Mouse (Mus musculus) embryonic stem cell, embryonic (primary cell): ENCODE measurements at regions not wholly inside any gene's neighbourhood (a gene's known extent, or its start where the extent isn't known, plus 50 kb on each side); places are given as distances from the start of the nearest gene placed in this dataset.

ENCODE experiments used
- CTCF ChIA-PET, 4 experiments: fragments of 300-600 bp in 2 of 4; fragments of 350-600 bp in 2 of 4; sonication (Branson Sonifier 250); formaldehyde crosslinking; loops; one replicate each; lab custom pipeline; 2022; ENCODE audit warnings: inconsistent platforms in 2 of 4; lab: Charles Lee
- POLR2A ChIA-PET, 4 experiments: fragments of 300-600 bp in 2 of 4; fragments of 350-600 bp in 2 of 4; sonication (Branson Sonifier 250); formaldehyde crosslinking; loops; one replicate each; lab custom pipeline; 2022; ENCODE audit warnings: antibody characterized with exemption in 4 of 4, inconsistent platforms in 1 of 4; lab: Charles Lee

GRCm38 (mm10) chr3:40441092-40442036 lies 89.7 kb upstream of the Intu start:
- POLR2A ChIA-PET, result interaction anchor here in 2 of 4 experiments (0.9 to 2.4 kb wide), 3 partner anchors 12 to 16 kb away, joined by 3 to 11 read pairs (median 3); no protein-coding TSS in a partner anchor
- CTCF ChIA-PET, result interaction anchor here in 1 of 4 experiments (0.9 kb wide), 1 partner anchor 1557 kb away, joined by 4 read pairs; no protein-coding TSS in a partner anchor

- ChIA-PET CTCF (interaction anchor here (0.5 to 2.3 kb wide), 25 partner anchors 9 to 1559 kb away, joined by 3 to 12 read pairs (median 3); no protein-coding TSS in a partner anchor), POLR2A (interaction anchor here in 1 of 4 experiments (1.1 to 1.4 kb wide), 2 partner anchors 12 to 13 kb away, joined by 3 to 7 read pairs; no protein-coding TSS in a partner anchor)
Measured at GRCm38 (mm10) chr3:40443788-40444595, 87.1 kb upstream of the Intu start.

- POLR2A ChIA-PET, result no interaction called here
- CTCF ChIA-PET, result interaction anchor here in 1 of 4 experiments (2.5 kb wide), 1 partner anchor 9 kb away, joined by 11 read pairs; no protein-coding TSS in a partner anchor
Measured at GRCm38 (mm10) chr3:40452958-40453357, 78.1 kb upstream of the Intu start.

GRCm38 (mm10) chr3:40453552-40453951 lies 77.5 kb upstream of the Intu start:
- ChIA-PET CTCF (interaction anchor here in 2 of 4 experiments (0.6 to 2.5 kb wide), 2 partner anchors 10 to 71 kb away, joined by 3 to 11 read pairs; no protein-coding TSS in a partner anchor), POLR2A (interaction anchor here in 1 of 4 experiments (1.0 kb wide), 1 partner anchor 13 kb away, joined by 3 read pairs; no protein-coding TSS in a partner anchor)

GRCm38 (mm10) chr3:40456070-40456469 lies 75.0 kb upstream of the Intu start:
- ChIA-PET CTCF (interaction anchor here in 3 of 4 experiments (0.7 to 2.0 kb wide), 5 partner anchors 12 to 1909 kb away, joined by 3 to 12 read pairs (median 3); no protein-coding TSS in a partner anchor), POLR2A (interaction anchor here in 1 of 4 experiments (0.7 to 2.6 kb wide), 4 partner anchors 9 to 395 kb away, joined by 4 to 11 read pairs (median 6); no protein-coding TSS in a partner anchor)

- CTCF ChIA-PET, result no interaction called here
- POLR2A ChIA-PET, result no interaction called here
Measured at GRCm38 (mm10) chr3:40458490-40458889, 72.6 kb upstream of the Intu start.

GRCm38 (mm10) chr3:40463446-40463845 lies 67.6 kb upstream of the Intu start:
- CTCF ChIA-PET, result no interaction called here

GRCm38 (mm10) chr3:40470101-40470500 lies 61.0 kb upstream of the Intu start:
- ChIA-PET POLR2A (no interaction called here), CTCF (no interaction called here)

More at GRCm38 (mm10) chr3:40463446-40463845, 67.6 kb upstream of the Intu start:
- POLR2A ChIA-PET, result no interaction called here

- ChIA-PET POLR2A (no interaction called here), CTCF (no interaction called here)
Measured at GRCm38 (mm10) chr3:40472766-40473165, 58.3 kb upstream of the Intu start.

GRCm38 (mm10) chr3:40480258-40480951 lies 50.7 kb upstream of the Intu start:
- POLR2A ChIA-PET, result no interaction called here

More at GRCm38 (mm10) chr3:40480258-40480951, 50.7 kb upstream of the Intu start:
- CTCF ChIA-PET, result interaction anchor here in 1 of 4 experiments (0.5 kb wide), 1 partner anchor 11 kb away, joined by 3 read pairs; no protein-coding TSS in a partner anchor
